Mouse (Mus musculus): ENCODE measurements around the gene Pnn.
A peak's percentile ranks its signal among the peaks of the same experiment; 100 is the strongest.
"Not testable (repeated sequence)": the region's sequence is repeated elsewhere in the genome, so short reads cannot be mapped to it uniquely, and the experiment has no call there.

Gene Pnn

GRCm38 (mm10) chr12:59066448-59067077, at the start of gene Pnn:
Gene Pnn (plus strand): TSS chr12:59066884.
- peak; percentile 99 for DNase-seq (ENCODE audit: low read depth, low spot score)

- no peak for DNase-seq (ENCODE audit: low read depth, low spot score)
These were observed 48.7 kb upstream of the Pnn start for GRCm38 (mm10) chr12:59017970-59018369.

GRCm38 (mm10) chr12:59019891-59020290, 46.8 kb upstream of the Pnn start:
- no peak for DNase-seq (ENCODE audit: low read depth, low spot score)

- no peak for DNase-seq (ENCODE audit: low read depth, low spot score)
These were observed 45.4 kb upstream of the Pnn start for GRCm38 (mm10) chr12:59021306-59021705.

- DNase-seq (ENCODE audit: low read depth, low spot score): peak; percentile 72
These were observed 34.6 kb upstream of the Pnn start for GRCm38 (mm10) chr12:59032101-59032500.

GRCm38 (mm10) chr12:59039162-59039970, 27.3 kb upstream of the Pnn start:
- peak; percentile 71 for DNase-seq (ENCODE audit: low read depth, low spot score)

- peak; percentile 97 for DNase-seq (ENCODE audit: low read depth, low spot score)
These were observed 26.5 kb upstream of the Pnn start for GRCm38 (mm10) chr12:59039971-59040844.

- DNase-seq (ENCODE audit: low read depth, low spot score): no peak
These were observed 25.8 kb upstream of the Pnn start for GRCm38 (mm10) chr12:59040851-59041250.

- no peak for DNase-seq (ENCODE audit: low read depth, low spot score)
These were observed 14.2 kb upstream of the Pnn start for GRCm38 (mm10) chr12:59052470-59052869.

GRCm38 (mm10) chr12:59053166-59053565, 13.5 kb upstream of the Pnn start:
- no peak for DNase-seq (ENCODE audit: low read depth, low spot score)

GRCm38 (mm10) chr12:59053976-59054375, 12.7 kb upstream of the Pnn start:
- no peak for DNase-seq (ENCODE audit: low read depth, low spot score)

GRCm38 (mm10) chr12:59055196-59055850, 11.4 kb upstream of the Pnn start:
- no peak for DNase-seq (ENCODE audit: low read depth, low spot score)

GRCm38 (mm10) chr12:59056222-59056621, 10.5 kb upstream of the Pnn start:
- DNase-seq (ENCODE audit: low read depth, low spot score): no peak

- not testable (repeated sequence) for DNase-seq (ENCODE audit: low read depth, low spot score)
These were observed 8.4 kb upstream of the Pnn start for GRCm38 (mm10) chr12:59058242-59058641.

GRCm38 (mm10) chr12:59060322-59060721, 6.4 kb upstream of the Pnn start:
- DNase-seq (ENCODE audit: low read depth, low spot score): no peak

GRCm38 (mm10) chr12:59060993-59061595, 5.6 kb upstream of the Pnn start, which contains the start of gene Trappc6b:
Gene Trappc6b (minus strand): TSS chr12:59061472.
- DNase-seq (ENCODE audit: low read depth, low spot score): peak; percentile 89

- no peak for DNase-seq (ENCODE audit: low read depth, low spot score)
These were observed 1.8 kb upstream of the Pnn start for GRCm38 (mm10) chr12:59064837-59065236.

- DNase-seq (ENCODE audit: low read depth, low spot score): no peak
These were observed 908 bp upstream of the Pnn start for GRCm38 (mm10) chr12:59065776-59066175.

- DNase-seq (ENCODE audit: low read depth, low spot score): peak; percentile 38
These were observed 411 bp downstream of the Pnn start for GRCm38 (mm10) chr12:59067095-59067494.

GRCm38 (mm10) chr12:59068791-59069190, 2.1 kb downstream of the Pnn start:
- DNase-seq (ENCODE audit: low read depth, low spot score): peak; percentile 76

GRCm38 (mm10) chr12:59072286-59072685, 5.6 kb downstream of the Pnn start:
- no peak for DNase-seq (ENCODE audit: low read depth, low spot score)
